Mouse (Mus musculus): ENCODE results near the gene Rsph3a.

DNA sequence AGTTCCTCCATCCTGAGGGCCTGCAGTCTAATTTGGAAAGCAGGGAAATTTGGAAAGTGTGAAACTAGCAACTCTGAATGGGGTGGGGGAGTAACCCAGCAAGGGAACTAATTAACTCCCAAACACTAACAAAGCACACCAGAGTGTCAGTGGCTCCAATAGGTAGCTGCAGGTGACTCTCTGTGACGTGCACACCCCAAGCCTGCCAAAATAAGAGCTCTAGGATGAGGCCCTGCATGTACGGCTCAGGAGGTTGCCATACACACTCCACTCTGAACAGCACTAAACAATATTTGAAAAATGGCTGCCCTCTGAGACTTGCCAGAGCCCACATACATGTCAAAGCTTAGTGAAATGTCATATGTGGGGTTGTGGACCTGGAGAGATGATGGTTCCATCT lies 27.1 kb upstream of the Rsph3a start:
- TF ChIP-seq CTCF (IDR thresholded peaks at IDR 0.05; ENCODE audit: insufficient read depth, low read depth, low read length) (no peak), POLR2A (IDR thresholded peaks at IDR 0.05; ENCODE audit: insufficient read depth, low read depth, low read length) (no peak)
